Mouse (Mus musculus): ENCODE results near the gene Lhfpl3. TPM values are rescaled to one million over a fixed set of nuclear protein-coding genes. Genes with fewer than 3 reads are reported as not detected.
"Not testable (repeated sequence)": the region's sequence is repeated elsewhere in the genome, so short reads cannot be mapped to it uniquely, and the experiment has no call there.

Gene Lhfpl3
- 22.4 and 25.1 TPM in 2 replicates for polyA plus RNA-seq (2015; fragmentation: Nextera tagmentation; extraction: Ambion mirVana)

DNA sequence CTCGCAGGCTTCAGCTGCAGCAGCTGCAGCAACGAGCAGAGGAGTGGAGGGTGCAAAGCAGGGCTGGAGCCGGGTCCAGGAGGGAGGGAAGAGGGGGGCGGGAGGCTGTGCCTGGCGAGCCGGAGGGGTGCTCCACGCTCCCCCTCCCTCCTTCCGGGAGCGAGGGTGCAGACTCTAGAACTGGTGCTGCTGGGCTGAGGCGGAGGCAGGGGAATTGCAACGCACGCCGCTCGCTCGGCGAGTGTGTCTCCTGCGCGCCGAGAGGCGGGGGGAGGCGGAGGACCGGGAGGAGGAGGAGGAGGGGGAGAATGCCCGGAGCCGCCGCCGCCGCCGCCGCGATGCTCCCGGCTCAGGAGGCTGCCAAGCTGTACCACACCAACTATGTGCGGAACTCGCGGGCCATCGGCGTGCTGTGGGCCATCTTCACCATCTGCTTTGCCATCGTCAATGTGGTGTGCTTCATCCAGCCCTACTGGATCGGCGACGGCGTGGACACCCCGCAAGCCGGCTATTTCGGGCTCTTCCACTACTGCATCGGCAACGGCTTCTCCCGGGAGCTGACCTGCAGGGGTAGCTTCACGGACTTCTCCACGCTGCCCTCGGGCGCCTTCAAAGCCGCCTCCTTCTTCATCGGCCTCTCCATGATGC lies at the start of gene Lhfpl3:
Lhfpl3 (plus strand) TSS at position 175 of the 648 bp plus-strand sequence.
- no peaks in the 10 kb centered on the region for H3K36me3 ChIP-seq
- H3K9ac ChIP-seq = peak within 1 kb of the TSS; percentile 75
- H3K27me3 ChIP-seq = peaks cover 7% of the 10 kb centered on the region; the same call in 1 of the 2 replicates
- WGBS = under 1% methylated on average over 51 of the region's 53 CpGs
- peaks cover 8% of the 10 kb centered on the region for H3K4me1 ChIP-seq (replicated peaks)
- peak within 1 kb of the TSS; percentile 67 for H3K4me2 ChIP-seq
- peak within 1 kb of the TSS; percentile 71 for H3K4me3 ChIP-seq
- H3K9me3 ChIP-seq = no peaks in the 10 kb centered on the region
- H3K27ac ChIP-seq (replicated peaks) = peak within 1 kb of the TSS; percentile 76
- ATAC-seq (ENCODE audit: low FRiP score, low read depth) = peak; percentile 92

DNA sequence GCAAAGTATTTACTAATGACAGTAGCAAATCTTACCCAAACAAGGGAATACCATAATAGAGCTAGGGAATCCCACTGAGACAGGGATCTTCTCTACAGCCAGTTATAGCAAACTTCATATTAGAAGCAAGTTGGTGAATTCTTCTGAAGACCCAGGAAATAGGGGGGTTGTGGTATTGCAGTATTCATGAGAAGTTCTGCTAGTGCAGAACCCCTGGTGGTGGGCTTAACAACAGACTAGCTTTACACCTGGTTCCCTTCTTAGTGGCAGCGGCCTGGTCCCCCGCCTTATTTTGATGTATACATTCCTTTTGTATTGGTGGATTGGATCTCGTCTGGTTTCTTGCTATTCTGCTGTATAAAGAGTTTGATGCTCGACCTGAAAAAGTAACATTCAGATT lies 39.6 kb upstream of the Lhfpl3 start:
- 90% methylated on average over 4 of the region's 4 CpGs for WGBS
- H3K4me3 ChIP-seq; H3K4me1 ChIP-seq (replicated peaks); H3K36me3 ChIP-seq; ATAC-seq (ENCODE audit: low FRiP score, low read depth); H3K27ac ChIP-seq (replicated peaks); H3K4me2 ChIP-seq; H3K9ac ChIP-seq; H3K27me3 ChIP-seq; H3K9me3 ChIP-seq: not testable (repeated sequence)

DNA sequence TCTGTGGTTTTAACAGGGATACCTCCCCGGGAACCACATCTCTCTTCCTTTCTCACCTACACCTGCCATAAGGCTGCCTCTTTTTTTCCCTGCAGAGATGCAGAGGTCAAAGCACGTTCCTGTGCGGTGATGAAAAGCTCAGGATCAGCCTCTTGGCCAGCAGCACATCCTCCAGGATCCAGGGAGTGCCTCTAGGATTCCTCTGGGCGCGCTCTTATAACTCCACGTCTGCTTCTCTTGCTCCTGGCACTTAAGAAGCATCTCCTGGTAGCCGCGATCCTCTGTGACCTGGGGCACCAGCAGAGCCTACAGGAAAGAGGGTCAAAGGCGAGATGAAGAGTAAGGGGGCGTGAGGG lies 352 bp upstream of the Lhfpl3 start:
- peaks cover 8% of the 10 kb centered on the region for H3K4me1 ChIP-seq (replicated peaks)
- peaks cover 7% of the 10 kb centered on the region; the same call in 1 of the 2 replicates for H3K27me3 ChIP-seq
- under 1% methylated on average over 10 of the region's 10 CpGs for WGBS
- H3K9me3 ChIP-seq = no peaks in the 10 kb centered on the region
- no peaks in the 10 kb centered on the region for H3K36me3 ChIP-seq
- H3K4me3 ChIP-seq = peak overlapping the region; percentile 71
- H3K27ac ChIP-seq (replicated peaks) = peak overlapping the region; percentile 76
- peak overlapping the region; percentile 67 for H3K4me2 ChIP-seq
- ATAC-seq (ENCODE audit: low FRiP score, low read depth) = peak; percentile 67
- H3K9ac ChIP-seq = peak overlapping the region; percentile 75

DNA sequence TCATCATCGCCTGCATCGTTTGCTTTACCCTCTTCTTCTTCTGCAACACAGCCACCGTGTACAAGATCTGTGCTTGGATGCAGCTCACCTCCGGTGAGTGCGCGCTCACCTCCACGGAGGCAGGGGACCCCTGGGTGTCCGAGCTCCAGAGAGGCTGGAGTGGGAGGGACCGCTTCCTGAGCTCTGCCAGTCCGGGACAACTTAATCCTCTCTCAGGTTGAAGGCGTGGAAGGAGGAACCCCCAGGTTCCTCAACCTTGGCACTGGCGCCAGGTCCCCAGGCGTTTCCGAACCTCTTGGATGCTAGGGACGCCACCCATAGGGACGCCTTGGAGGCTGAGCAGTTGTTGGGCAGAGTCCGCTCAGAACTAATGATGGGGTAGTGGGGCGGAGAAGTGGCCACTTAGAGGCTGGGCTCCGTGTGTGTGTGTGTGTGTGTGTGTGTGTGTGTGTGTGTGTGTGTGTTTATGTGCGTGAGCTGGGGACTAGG lies 718 bp downstream of the Lhfpl3 start:
- H3K4me2 ChIP-seq = peak overlapping the region; percentile 67
- ATAC-seq (ENCODE audit: low FRiP score, low read depth) = peak; percentile 65
- peak overlapping the region; percentile 75 for H3K9ac ChIP-seq
- under 1% methylated on average over 20 of the region's 20 CpGs for WGBS
- H3K4me1 ChIP-seq (replicated peaks) = peaks cover 8% of the 10 kb centered on the region
- H3K27ac ChIP-seq (replicated peaks) = peak overlapping the region; percentile 76
- H3K36me3 ChIP-seq = no peaks in the 10 kb centered on the region
- peak overlapping the region; percentile 71 for H3K4me3 ChIP-seq
- H3K9me3 ChIP-seq = no peaks in the 10 kb centered on the region
- peaks cover 7% of the 10 kb centered on the region; the same call in 1 of the 2 replicates for H3K27me3 ChIP-seq

DNA sequence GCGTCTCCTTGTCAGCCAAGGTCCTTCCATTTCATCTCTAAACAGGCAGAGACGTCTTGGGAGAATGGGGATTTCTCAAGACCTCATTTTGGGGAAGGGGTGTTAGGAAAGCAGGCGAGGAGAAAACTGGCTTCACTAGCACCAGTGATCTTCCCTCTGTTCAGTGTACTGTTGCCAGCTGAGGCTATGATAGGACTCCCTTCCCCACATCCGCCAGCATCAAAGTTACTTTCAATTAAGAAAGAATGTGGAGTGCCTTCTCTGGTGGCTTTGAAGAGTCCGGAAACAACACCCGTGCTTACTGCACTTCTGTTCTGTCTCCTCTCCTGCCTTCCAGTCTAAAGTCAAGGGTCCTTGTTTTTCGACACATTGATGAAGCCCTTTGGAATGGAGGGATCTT lies 1.4 kb downstream of the Lhfpl3 start:
- H3K9me3 ChIP-seq = no peaks in the 10 kb centered on the region
- ATAC-seq (ENCODE audit: low FRiP score, low read depth) = no peak
- H3K27me3 ChIP-seq = peaks cover 7% of the 10 kb centered on the region; the same call in 1 of the 2 replicates
- H3K4me2 ChIP-seq = peak overlapping the region; percentile 67
- no peaks in the 10 kb centered on the region for H3K36me3 ChIP-seq
- H3K9ac ChIP-seq = peak overlapping the region; percentile 75
- H3K4me1 ChIP-seq (replicated peaks) = peaks cover 8% of the 10 kb centered on the region
- H3K27ac ChIP-seq (replicated peaks) = no peak overlapping the region
- H3K4me3 ChIP-seq = peak overlapping the region; percentile 71
- WGBS = 3% methylated on average over 7 of the region's 7 CpGs

DNA sequence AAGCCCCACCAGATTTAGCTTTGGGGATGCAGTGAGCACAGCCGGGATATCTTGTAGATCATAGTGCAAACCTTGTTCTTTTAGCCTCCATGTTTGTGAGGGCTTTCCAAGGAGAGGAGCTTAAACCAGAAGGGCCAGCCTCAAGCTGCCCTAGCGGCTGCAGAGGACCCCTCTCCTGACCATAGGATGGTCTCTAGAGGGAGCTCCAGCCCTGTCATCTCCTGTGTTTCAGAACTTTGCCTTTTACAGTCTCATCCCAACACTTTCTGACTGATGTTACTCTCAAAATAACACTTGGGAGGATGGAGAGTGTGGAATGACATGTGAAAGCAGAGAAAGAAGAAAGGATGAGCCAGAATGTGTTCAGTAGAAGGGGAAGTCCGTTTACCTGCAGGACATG lies 11.4 kb downstream of the Lhfpl3 start:
- Histone ChIP-seq H3K4me2 (no peak overlapping the region), H3K9me3 (no peaks in the 10 kb centered on the region), H3K27ac (replicated peaks) (no peak overlapping the region), H3K4me3 (no peak overlapping the region), H3K36me3 (no peaks in the 10 kb centered on the region), H3K27me3 (no peaks in the 10 kb centered on the region), H3K9ac (no peak overlapping the region), H3K4me1 (replicated peaks) (no peaks in the 10 kb centered on the region)
- no peak for ATAC-seq (ENCODE audit: low FRiP score, low read depth)
- WGBS = 41% methylated on average over 3 of the region's 3 CpGs

DNA sequence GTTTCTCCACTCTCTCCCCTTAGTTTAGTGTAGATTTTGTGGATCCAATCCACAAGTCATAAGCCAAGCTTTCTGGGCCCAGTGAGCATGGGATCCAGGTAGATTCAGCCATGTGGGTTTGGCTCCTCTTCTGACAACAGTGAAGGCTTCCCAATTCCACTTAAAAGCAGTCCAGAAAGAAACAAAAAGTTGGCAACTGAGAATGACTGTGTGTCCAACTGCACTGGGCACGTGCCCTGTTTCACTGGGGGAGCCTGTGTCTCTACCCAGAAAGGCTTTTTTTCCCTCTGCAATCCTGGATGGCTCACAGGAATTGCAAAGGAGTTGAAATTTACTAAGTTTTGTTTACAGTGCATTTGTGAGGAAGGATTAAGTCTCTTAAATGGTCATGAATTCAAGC lies 24.9 kb downstream of the Lhfpl3 start:
- Histone ChIP-seq H3K4me3 (no peak overlapping the region), H3K36me3 (no peaks in the 10 kb centered on the region), H3K4me2 (no peak overlapping the region), H3K27ac (replicated peaks) (no peak overlapping the region), H3K4me1 (replicated peaks) (no peaks in the 10 kb centered on the region), H3K9ac (no peak overlapping the region), H3K9me3 (no peaks in the 10 kb centered on the region), H3K27me3 (no peaks in the 10 kb centered on the region)
- no peak for ATAC-seq (ENCODE audit: low FRiP score, low read depth)
- 62% methylated on average over 1 of the region's 1 CpGs for WGBS

DNA sequence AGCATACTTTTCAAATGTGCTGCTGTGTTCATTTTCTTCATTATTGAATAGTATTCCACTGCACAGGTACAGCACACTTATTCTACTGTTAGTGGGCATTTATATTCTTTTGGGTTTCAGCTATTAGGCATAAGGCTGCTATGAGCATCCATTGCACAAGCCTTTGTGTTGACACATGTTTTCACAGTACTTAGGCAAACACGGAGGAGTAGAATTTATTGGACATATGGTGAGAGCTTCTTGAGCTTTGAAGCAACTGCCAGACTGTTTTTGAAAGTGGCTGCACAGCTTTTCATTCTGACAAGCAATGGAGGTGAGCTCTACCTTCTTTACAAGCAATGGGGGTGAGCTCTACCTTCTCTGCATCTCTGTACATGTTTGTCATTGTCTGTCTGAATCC lies 49.5 kb downstream of the Lhfpl3 start:
- H3K4me2 ChIP-seq = no peak overlapping the region
- H3K36me3 ChIP-seq = no peaks in the 10 kb centered on the region
- no peak overlapping the region for H3K4me3 ChIP-seq
- no peak overlapping the region for H3K27ac ChIP-seq (replicated peaks)
- no peaks in the 10 kb centered on the region for H3K27me3 ChIP-seq
- no peaks in the 10 kb centered on the region for H3K9me3 ChIP-seq
- ATAC-seq (ENCODE audit: low FRiP score, low read depth) = no peak
- H3K9ac ChIP-seq = no peak overlapping the region
- no peaks in the 10 kb centered on the region for H3K4me1 ChIP-seq (replicated peaks)
- 69% methylated on average over 1 of the region's 1 CpGs for WGBS

DNA sequence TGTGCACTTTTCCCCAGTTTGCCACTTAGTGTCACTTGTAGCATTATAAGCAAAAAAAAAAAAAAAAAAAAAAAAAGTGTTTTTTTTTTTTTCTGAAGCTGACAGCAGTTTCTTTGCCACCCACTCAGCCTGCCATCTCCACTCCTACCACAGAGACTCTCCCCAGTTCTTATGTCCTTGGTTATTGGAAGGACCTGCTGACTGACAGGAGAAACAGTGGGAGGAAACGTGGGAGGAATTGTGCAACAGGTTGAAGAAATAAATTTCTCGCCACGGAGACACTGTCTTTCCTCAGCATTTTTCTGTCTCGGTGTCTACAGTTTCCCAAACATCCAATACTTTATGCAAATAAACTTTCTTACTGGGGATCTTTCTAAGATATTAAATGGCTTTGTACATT lies 67.6 kb downstream of the Lhfpl3 start:
- 71% methylated on average over 4 of the region's 4 CpGs for WGBS
- no peak for ATAC-seq (ENCODE audit: low FRiP score, low read depth)
- Histone ChIP-seq H3K4me1 (replicated peaks) (no peaks in the 10 kb centered on the region), H3K27me3 (no peaks in the 10 kb centered on the region), H3K9me3 (no peaks in the 10 kb centered on the region), H3K4me3 (no peak overlapping the region), H3K36me3 (no peaks in the 10 kb centered on the region), H3K4me2 (no peak overlapping the region), H3K9ac (no peak overlapping the region), H3K27ac (replicated peaks) (no peak overlapping the region)

DNA sequence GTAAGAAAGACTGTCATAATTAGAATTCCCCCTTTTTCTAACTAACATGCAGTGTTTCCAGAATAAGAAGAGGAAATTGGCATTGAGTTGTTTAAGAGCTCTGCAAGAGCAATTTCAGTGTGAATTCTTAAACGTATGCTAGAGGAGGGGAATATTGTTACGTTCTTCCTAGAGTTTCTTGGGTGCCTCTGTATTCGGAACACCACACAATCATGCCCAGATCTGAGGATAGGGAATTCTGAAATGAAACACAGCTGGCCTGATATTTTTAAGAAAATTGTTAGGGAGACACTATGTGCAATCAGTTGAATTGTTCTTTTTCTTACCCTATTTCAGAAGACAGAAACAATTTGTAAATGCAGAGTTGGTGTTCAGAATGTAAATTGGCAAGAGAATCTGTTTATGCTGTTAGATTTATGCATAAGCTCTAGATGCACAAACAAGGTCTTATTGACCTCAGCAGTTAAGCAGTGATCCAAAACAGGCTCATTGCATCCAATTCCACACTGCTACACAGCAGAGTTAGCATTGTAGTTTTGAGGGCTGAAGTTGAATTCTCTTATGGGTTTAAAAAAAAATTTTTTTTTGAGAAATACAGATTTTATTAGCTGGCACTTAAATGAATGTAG lies 84.1 kb downstream of the Lhfpl3 start:
- H3K4me1 ChIP-seq (replicated peaks) = no peaks in the 10 kb centered on the region
- ATAC-seq (ENCODE audit: low FRiP score, low read depth) = no peak

DNA sequence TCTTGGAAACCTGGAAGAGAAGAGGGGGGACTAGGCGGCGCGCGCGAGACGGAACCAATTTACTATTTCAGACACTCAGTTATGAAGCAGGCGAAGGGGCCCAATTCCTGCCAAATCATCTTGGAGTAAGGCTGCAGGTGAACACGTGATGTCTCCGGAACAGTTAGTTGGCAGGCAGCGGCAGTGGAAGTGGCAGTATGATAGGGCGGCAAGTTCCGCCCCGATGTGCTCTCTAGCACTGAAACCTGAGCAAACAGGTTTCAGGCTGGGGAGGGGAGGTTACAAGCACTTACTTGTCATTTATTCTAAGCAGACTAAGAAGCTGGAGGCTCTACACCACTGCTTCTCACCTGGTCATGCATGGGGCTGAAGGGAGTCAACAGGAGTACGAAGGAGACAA lies 105.7 kb downstream of the Lhfpl3 start:
- Histone ChIP-seq H3K27ac (replicated peaks) (no peak overlapping the region), H3K4me2 (no peak overlapping the region), H3K4me1 (replicated peaks) (no peaks in the 10 kb centered on the region), H3K4me3 (no peak overlapping the region), H3K36me3 (no peaks in the 10 kb centered on the region), H3K27me3 (no peaks in the 10 kb centered on the region), H3K9ac (no peak overlapping the region), H3K9me3 (no peaks in the 10 kb centered on the region)
- no peak for ATAC-seq (ENCODE audit: low FRiP score, low read depth)
- 65% methylated on average over 14 of the region's 14 CpGs for WGBS

More for the DNA sequence above, 84.1 kb downstream of the Lhfpl3 start:
- H3K9me3 ChIP-seq = no peaks in the 10 kb centered on the region
- no peaks in the 10 kb centered on the region for H3K27me3 ChIP-seq
- 84% methylated on average over 3 of the region's 3 CpGs for WGBS
- no peak overlapping the region for H3K9ac ChIP-seq
- no peaks in the 10 kb centered on the region for H3K36me3 ChIP-seq
- no peak overlapping the region for H3K4me3 ChIP-seq
- H3K27ac ChIP-seq (replicated peaks) = no peak overlapping the region
- no peak overlapping the region for H3K4me2 ChIP-seq

DNA sequence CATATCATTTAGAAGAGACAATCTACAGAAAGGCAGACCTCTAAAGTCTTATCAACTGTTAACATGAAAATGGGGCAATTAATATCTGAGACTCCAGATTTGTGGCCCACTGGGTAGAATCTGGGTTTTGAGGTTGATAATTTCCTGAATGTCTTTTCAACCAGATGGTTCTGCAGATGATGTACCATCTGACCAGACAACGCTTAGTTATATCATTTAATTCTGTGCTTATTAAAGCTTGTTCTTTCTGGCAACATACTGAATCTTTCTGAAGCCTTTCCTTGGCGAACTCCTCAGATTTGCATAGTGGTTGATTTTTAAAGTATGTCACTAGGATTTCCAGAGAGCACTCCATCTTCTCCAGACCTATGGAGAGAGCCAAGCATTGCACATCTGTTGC lies 107.6 kb downstream of the Lhfpl3 start:
- no peaks in the 10 kb centered on the region for H3K9me3 ChIP-seq
- ATAC-seq (ENCODE audit: low FRiP score, low read depth) = no peak
- no peaks in the 10 kb centered on the region for H3K4me1 ChIP-seq (replicated peaks)
- no peaks in the 10 kb centered on the region for H3K36me3 ChIP-seq
- H3K4me2 ChIP-seq = no peak overlapping the region
- H3K4me3 ChIP-seq = no peak overlapping the region
- 92% methylated on average over 2 of the region's 2 CpGs for WGBS
- H3K27me3 ChIP-seq = no peaks in the 10 kb centered on the region
- no peak overlapping the region for H3K27ac ChIP-seq (replicated peaks)
- no peak overlapping the region for H3K9ac ChIP-seq
